Mouse (Mus musculus): ENCODE results near the gene Slco1a4. TPM values are rescaled to one million over a fixed set of nuclear protein-coding genes. Genes with fewer than 3 reads are reported as not detected.
"Not testable (repeated sequence)": the region's sequence is repeated elsewhere in the genome, so short reads cannot be mapped to it uniquely, and the experiment has no call there.

The Slco1a4 gene
- 1.3 and 1.5 TPM in 2 replicates for polyA plus RNA-seq (2015; fragmentation: Nextera tagmentation; extraction: Ambion mirVana)

DNA sequence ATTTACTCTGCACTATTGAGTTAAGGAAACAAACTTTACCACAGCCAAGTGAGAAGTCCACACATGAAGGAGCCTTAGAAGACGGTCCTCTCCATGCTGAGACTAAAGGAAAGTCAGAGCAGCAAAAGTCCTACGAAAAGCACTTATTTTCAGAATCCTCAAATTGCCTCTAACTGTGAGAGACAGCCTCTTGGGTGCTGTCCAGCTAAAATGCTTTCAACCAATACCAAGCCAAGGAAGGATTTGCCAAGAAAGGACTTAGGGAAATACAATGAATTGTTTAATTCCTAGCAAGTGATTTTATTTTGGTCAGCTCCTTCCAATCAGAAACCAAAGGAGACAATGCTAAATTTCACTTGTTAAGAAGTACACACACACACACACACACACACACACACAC, at the start of gene Slco1a4:
TSS of gene Slco1a4 (minus strand) at position 115 of the 400 bp plus-strand sequence.
- ATAC-seq: no peak
- 63% methylated on average over 2 of the region's 2 CpGs for WGBS
- Histone ChIP-seq H3K4me1 (ENCODE audit: control insufficient read depth, insufficient read depth, low read length) (peaks cover 2% of the 10 kb centered on the region; the same call in 1 of the 2 replicates), H3K4me3 (ENCODE audit: low read depth, low read length) (no peak within 1 kb of the TSS), H3K4me2 (ENCODE audit: low read length) (no peak within 1 kb of the TSS), H3K9me3 (replicated peaks; ENCODE audit: control insufficient read depth, low read length, poor library complexity, severe bottlenecking) (no peaks in the 10 kb centered on the region), H3K27ac (ENCODE audit: low read length) (no peak within 1 kb of the TSS), H3K27me3 (ENCODE audit: control insufficient read depth, insufficient read depth, low read depth, low read length) (no peaks in the 10 kb centered on the region), H3K36me3 (ENCODE audit: control insufficient read depth, insufficient read depth, low read length) (no peaks in the 10 kb centered on the region), H3K9ac (ENCODE audit: low read depth, low read length) (no peak within 1 kb of the TSS)

DNA sequence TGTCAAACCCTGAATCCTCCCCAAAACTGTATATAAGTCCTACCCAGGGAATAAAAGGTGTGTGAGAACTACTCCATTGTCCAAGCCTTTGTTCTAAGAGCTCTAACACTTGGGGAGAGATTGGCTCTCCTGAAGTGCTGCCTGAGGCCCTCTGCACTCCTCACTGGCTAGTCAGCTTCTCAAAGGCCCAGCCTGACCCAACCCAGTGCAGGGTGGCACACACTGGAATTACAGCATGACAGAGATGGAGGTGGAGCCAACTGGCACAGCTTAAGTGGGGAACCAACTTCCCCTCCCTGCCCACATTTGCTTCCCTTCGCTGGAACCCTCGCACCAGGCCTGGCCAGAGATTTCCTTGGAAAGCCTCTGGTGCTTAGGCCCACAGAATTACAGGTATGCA, 42.2 kb upstream of the Slco1a4 start:
- H3K4me1 ChIP-seq (ENCODE audit: control insufficient read depth, insufficient read depth, low read length): no peaks in the 10 kb centered on the region
- no peaks in the 10 kb centered on the region for H3K36me3 ChIP-seq (ENCODE audit: control insufficient read depth, insufficient read depth, low read length)

GRCm38 (mm10) chr6:141889723-141890122, 33.7 kb upstream of the Slco1a4 start:
- Histone ChIP-seq H3K9ac (ENCODE audit: low read depth, low read length) (no peak overlapping the region), H3K4me2 (ENCODE audit: low read length) (no peak overlapping the region), H3K36me3 (ENCODE audit: control insufficient read depth, insufficient read depth, low read length) (no peaks in the 10 kb centered on the region), H3K4me1 (ENCODE audit: control insufficient read depth, insufficient read depth, low read length) (no peaks in the 10 kb centered on the region), H3K27me3 (ENCODE audit: control insufficient read depth, insufficient read depth, low read depth, low read length) (no peaks in the 10 kb centered on the region), H3K27ac (ENCODE audit: low read length) (no peak overlapping the region), H3K9me3 (replicated peaks; ENCODE audit: control insufficient read depth, low read length, poor library complexity, severe bottlenecking) (no peaks in the 10 kb centered on the region), H3K4me3 (ENCODE audit: low read depth, low read length) (no peak overlapping the region)
- ATAC-seq: no peak
- WGBS: 72% methylated on average over 2 of the region's 2 CpGs

More for the DNA sequence above, 42.2 kb upstream of the Slco1a4 start:
- ATAC-seq: no peak
- Histone ChIP-seq H3K9ac (ENCODE audit: low read depth, low read length) (no peak overlapping the region), H3K27me3 (ENCODE audit: control insufficient read depth, insufficient read depth, low read depth, low read length) (no peaks in the 10 kb centered on the region), H3K27ac (ENCODE audit: low read length) (no peak overlapping the region), H3K4me2 (ENCODE audit: low read length) (no peak overlapping the region), H3K9me3 (replicated peaks; ENCODE audit: control insufficient read depth, low read length, poor library complexity, severe bottlenecking) (no peaks in the 10 kb centered on the region), H3K4me3 (ENCODE audit: low read depth, low read length) (no peak overlapping the region)
- 69% methylated on average over 2 of the region's 2 CpGs for WGBS

GRCm38 (mm10) chr6:141888248-141888647, 32.2 kb upstream of the Slco1a4 start:
- Histone ChIP-seq H3K27me3 (ENCODE audit: control insufficient read depth, insufficient read depth, low read depth, low read length) (no peaks in the 10 kb centered on the region), H3K9me3 (replicated peaks; ENCODE audit: control insufficient read depth, low read length, poor library complexity, severe bottlenecking) (no peaks in the 10 kb centered on the region), H3K9ac (ENCODE audit: low read depth, low read length) (no peak overlapping the region), H3K4me3 (ENCODE audit: low read depth, low read length) (no peak overlapping the region), H3K27ac (ENCODE audit: low read length) (no peak overlapping the region), H3K4me1 (ENCODE audit: control insufficient read depth, insufficient read depth, low read length) (no peaks in the 10 kb centered on the region), H3K36me3 (ENCODE audit: control insufficient read depth, insufficient read depth, low read length) (no peaks in the 10 kb centered on the region), H3K4me2 (ENCODE audit: low read length) (no peak overlapping the region)
- WGBS: 71% methylated on average over 2 of the region's 2 CpGs
- no peak for ATAC-seq

- Histone ChIP-seq H3K4me1 (ENCODE audit: control insufficient read depth, insufficient read depth, low read length) (no peaks in the 10 kb centered on the region), H3K27me3 (ENCODE audit: control insufficient read depth, insufficient read depth, low read depth, low read length) (no peaks in the 10 kb centered on the region), H3K36me3 (ENCODE audit: control insufficient read depth, insufficient read depth, low read length) (no peaks in the 10 kb centered on the region), H3K4me2 (ENCODE audit: low read length) (no peak overlapping the region), H3K27ac (ENCODE audit: low read length) (no peak overlapping the region), H3K4me3 (ENCODE audit: low read depth, low read length) (no peak overlapping the region), H3K9ac (ENCODE audit: low read depth, low read length) (no peak overlapping the region), H3K9me3 (replicated peaks; ENCODE audit: control insufficient read depth, low read length, poor library complexity, severe bottlenecking) (no peaks in the 10 kb centered on the region)
- no peak for ATAC-seq
- 70% methylated on average over 1 of the region's 1 CpGs for WGBS
These were observed 26.6 kb upstream of the Slco1a4 start for GRCm38 (mm10) chr6:141882581-141882980.

- not testable (repeated sequence) for H3K4me3 ChIP-seq (ENCODE audit: low read depth, low read length); H3K27me3 ChIP-seq (ENCODE audit: control insufficient read depth, insufficient read depth, low read depth, low read length); H3K4me2 ChIP-seq (ENCODE audit: low read length); H3K4me1 ChIP-seq (ENCODE audit: control insufficient read depth, insufficient read depth, low read length); H3K9ac ChIP-seq (ENCODE audit: low read depth, low read length); H3K27ac ChIP-seq (ENCODE audit: low read length); H3K36me3 ChIP-seq (ENCODE audit: control insufficient read depth, insufficient read depth, low read length); H3K9me3 ChIP-seq (replicated peaks; ENCODE audit: control insufficient read depth, low read length, poor library complexity, severe bottlenecking); ATAC-seq
- 67% methylated on average over 4 of the region's 4 CpGs for WGBS
These were observed 19.7 kb upstream of the Slco1a4 start for GRCm38 (mm10) chr6:141875742-141876141.

DNA sequence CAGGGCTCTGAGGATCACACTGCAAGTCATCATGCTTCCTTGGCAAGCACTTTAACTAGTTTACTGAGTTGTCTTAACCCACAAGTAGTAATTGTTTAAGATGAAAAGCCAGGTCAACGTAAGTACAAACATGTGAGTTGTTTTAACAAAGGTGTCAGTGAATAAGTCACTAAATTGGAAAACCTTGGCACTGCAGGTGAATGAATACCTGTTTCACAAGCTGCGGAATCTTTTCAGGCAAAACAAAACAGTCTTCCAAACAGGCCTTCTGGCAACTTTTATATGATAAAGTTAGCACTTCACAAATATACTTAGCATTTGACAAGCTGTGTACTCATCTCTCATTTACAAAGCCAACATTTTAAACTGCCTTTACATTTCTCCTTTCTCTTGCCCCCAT, 15.7 kb upstream of the Slco1a4 start:
- Histone ChIP-seq H3K9me3 (replicated peaks; ENCODE audit: control insufficient read depth, low read length, poor library complexity, severe bottlenecking) (no peaks in the 10 kb centered on the region), H3K4me3 (ENCODE audit: low read depth, low read length) (no peak overlapping the region), H3K4me2 (ENCODE audit: low read length) (no peak overlapping the region), H3K4me1 (ENCODE audit: control insufficient read depth, insufficient read depth, low read length) (no peaks in the 10 kb centered on the region), H3K9ac (ENCODE audit: low read depth, low read length) (no peak overlapping the region), H3K36me3 (ENCODE audit: control insufficient read depth, insufficient read depth, low read length) (no peaks in the 10 kb centered on the region), H3K27me3 (ENCODE audit: control insufficient read depth, insufficient read depth, low read depth, low read length) (no peaks in the 10 kb centered on the region), H3K27ac (ENCODE audit: low read length) (no peak overlapping the region)
- no peak for ATAC-seq
- 89% methylated on average over 2 of the region's 2 CpGs for WGBS

- Histone ChIP-seq H3K36me3 (ENCODE audit: control insufficient read depth, insufficient read depth, low read length) (no peaks in the 10 kb centered on the region), H3K4me2 (ENCODE audit: low read length) (no peak overlapping the region), H3K9me3 (replicated peaks; ENCODE audit: control insufficient read depth, low read length, poor library complexity, severe bottlenecking) (no peaks in the 10 kb centered on the region), H3K27me3 (ENCODE audit: control insufficient read depth, insufficient read depth, low read depth, low read length) (no peaks in the 10 kb centered on the region), H3K4me3 (ENCODE audit: low read depth, low read length) (no peak overlapping the region), H3K9ac (ENCODE audit: low read depth, low read length) (no peak overlapping the region), H3K4me1 (ENCODE audit: control insufficient read depth, insufficient read depth, low read length) (no peaks in the 10 kb centered on the region), H3K27ac (ENCODE audit: low read length) (no peak overlapping the region)
- 81% methylated on average over 5 of the region's 5 CpGs for WGBS
- ATAC-seq: no peak
These were observed 12.7 kb upstream of the Slco1a4 start for GRCm38 (mm10) chr6:141868735-141869134.

DNA sequence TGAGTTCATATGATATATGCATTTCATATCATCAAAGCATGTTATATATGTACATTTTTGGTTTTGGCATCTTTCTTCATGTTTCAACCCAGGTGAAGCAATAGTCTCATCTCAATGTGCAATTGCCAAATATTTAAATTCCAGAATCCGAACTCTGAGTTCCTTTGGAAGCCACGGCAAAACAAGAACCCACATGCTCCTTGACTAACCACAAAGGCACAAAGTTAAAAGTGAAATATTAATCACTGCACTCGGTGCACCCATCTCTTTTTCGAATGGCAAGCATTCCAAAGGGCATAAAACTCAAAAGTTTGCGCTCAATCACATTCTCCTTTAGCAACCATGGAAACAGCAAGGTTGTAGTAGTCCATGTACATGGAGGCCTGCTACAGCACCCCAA, 10.0 kb upstream of the Slco1a4 start:
- Histone ChIP-seq H3K27me3 (ENCODE audit: control insufficient read depth, insufficient read depth, low read depth, low read length) (no peaks in the 10 kb centered on the region), H3K27ac (ENCODE audit: low read length) (no peak overlapping the region), H3K36me3 (ENCODE audit: control insufficient read depth, insufficient read depth, low read length) (no peaks in the 10 kb centered on the region), H3K9ac (ENCODE audit: low read depth, low read length) (no peak overlapping the region), H3K9me3 (replicated peaks; ENCODE audit: control insufficient read depth, low read length, poor library complexity, severe bottlenecking) (no peaks in the 10 kb centered on the region), H3K4me2 (ENCODE audit: low read length) (no peak overlapping the region), H3K4me3 (ENCODE audit: low read depth, low read length) (no peak overlapping the region), H3K4me1 (ENCODE audit: control insufficient read depth, insufficient read depth, low read length) (no peaks in the 10 kb centered on the region)
- no peak for ATAC-seq
- WGBS: 89% methylated on average over 5 of the region's 5 CpGs
